Mouse (Mus musculus) C2C12 (cell line): Measurements from ENCODE around the gene Topaz1. TPM values are rescaled to one million over a fixed set of nuclear protein-coding genes. Genes with fewer than 3 reads are reported as not detected.

Source experiments
- H3K27me3 ChIP-seq: one replicate; pipeline ENCODE4 v1.6.1; 2011; ENCODE audit not compliant: control insufficient read depth, insufficient read depth, insufficient read length
- H3K36me3 ChIP-seq: one replicate; pipeline ENCODE4 v1.6.1; 2011; ENCODE audit not compliant: control insufficient read depth, insufficient read depth
- H3K4me3 ChIP-seq: one replicate; pipeline ENCODE4 v1.5.1; 2011; ENCODE audit warnings: mild to moderate bottlenecking, control low read depth; ENCODE audit not compliant: poor library complexity, insufficient read depth, severe bottlenecking
- H3K79me2 ChIP-seq: one replicate; pipeline ENCODE4 v1.6.1; 2011; ENCODE audit not compliant: control insufficient read depth, insufficient read depth
- H3K79me3 ChIP-seq: one replicate; pipeline ENCODE4 v1.6.1; 2011; ENCODE audit warnings: low read depth, control low read depth
- H3ac ChIP-seq: one replicate; pipeline ENCODE3; 2011; ENCODE audit warnings: low read depth; ENCODE audit not compliant: control insufficient read depth, insufficient read length
- CEBPB ChIP-seq: IDR thresholded peaks from one replicate; pipeline ENCODE4 v1.6.1; 2011; ENCODE audit warnings: low read depth, mild to moderate bottlenecking, control low read depth, moderate library complexity
- CTCF ChIP-seq: IDR thresholded peaks from one replicate; pipeline ENCODE4 v1.5.1; 2011; ENCODE audit not compliant: control insufficient read depth, insufficient read depth, insufficient read length
- FOSL1 ChIP-seq: IDR thresholded peaks from one replicate; pipeline ENCODE4 v1.8.0; 2011; ENCODE audit warnings: mild to moderate bottlenecking, low read length; ENCODE audit not compliant: poor library complexity, insufficient read depth, severe bottlenecking
- MAX ChIP-seq: IDR thresholded peaks from one replicate; pipeline ENCODE4 v1.6.1; 2011; ENCODE audit warnings: mild to moderate bottlenecking, control low read depth
- MYOD1 ChIP-seq: IDR thresholded peaks from one replicate; pipeline ENCODE4 v1.6.1; 2011; ENCODE audit warnings: low read depth; ENCODE audit not compliant: control insufficient read depth, insufficient read length
- MYOG ChIP-seq: IDR thresholded peaks from one replicate; pipeline ENCODE4 v1.6.1; 2011; ENCODE audit not compliant: control insufficient read depth, insufficient read length; ENCODE audit errors: extremely low read depth
- USF1 ChIP-seq: IDR thresholded peaks from one replicate; pipeline ENCODE4 v1.6.1; 2011; ENCODE audit warnings: low read depth, mild to moderate bottlenecking, control low read depth, moderate library complexity
- polyA plus RNA-seq: library from polyadenylated mRNA; unstranded; fragments of >200 nt; fragmentation: generic; extraction: Trizol; gene quantifications from one replicate; pipeline ENCODE4 v1.2.1, GENCODE M21; 2012; ENCODE audit warnings: missing spikeins

The Topaz1 gene
- polyA plus RNA-seq, 1 experiment = not detected

DNA sequence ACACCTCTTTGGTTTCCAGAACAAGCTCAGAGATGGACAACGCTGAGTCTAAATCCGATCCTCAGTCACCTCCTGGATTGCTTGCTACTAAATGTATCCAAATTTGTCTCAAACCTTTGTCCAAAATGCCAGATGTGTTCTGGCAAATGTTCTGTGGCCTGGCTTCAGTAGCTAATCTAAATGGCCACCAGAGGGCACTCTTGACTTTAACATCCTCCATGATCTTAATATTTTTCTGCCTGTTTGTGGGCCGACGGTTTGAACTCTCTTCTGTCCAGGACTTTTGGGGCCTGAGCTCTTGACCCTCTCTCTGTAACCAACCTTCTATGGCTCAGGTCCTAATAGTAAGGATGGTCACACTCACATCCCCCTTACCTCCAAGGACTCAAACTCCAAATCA is 10.4 kb upstream of the Topaz1 start:
- TF ChIP-seq MYOD1 (no peak), CEBPB (no peak), CTCF (peak; percentile 9), MAX (no peak), USF1 (no peak)
- Histone ChIP-seq H3K4me3 (no peak overlapping the region), H3K79me2 (no peaks in the 10 kb centered on the region), H3K36me3 (no peaks in the 10 kb centered on the region), H3ac (no peak overlapping the region), H3K27me3 (peaks cover 10% of the 10 kb centered on the region), H3K79me3 (no peaks in the 10 kb centered on the region)

DNA sequence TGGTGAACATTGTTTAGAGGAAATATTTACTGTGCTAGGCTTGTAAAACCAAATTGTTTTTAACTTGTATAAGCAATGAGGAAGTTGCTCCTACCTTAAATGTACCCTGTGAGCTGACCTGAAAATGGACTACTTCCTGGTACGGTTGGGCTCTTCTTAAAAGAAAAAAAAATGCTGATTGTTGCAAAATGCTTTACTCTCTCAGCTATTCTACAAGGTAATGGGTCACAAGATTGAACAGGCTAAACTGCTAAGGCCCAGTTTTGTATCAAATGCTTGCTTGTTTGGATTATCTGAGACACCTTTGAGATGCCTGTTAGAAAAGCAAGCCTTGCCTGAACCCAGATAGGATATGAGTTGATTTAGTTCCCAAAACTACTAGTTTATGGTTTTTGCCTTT is 1.3 kb upstream of the Topaz1 start:
- Histone ChIP-seq H3K4me3 (no peak overlapping the region), H3K36me3 (no peaks in the 10 kb centered on the region), H3K27me3 (peaks cover 8% of the 10 kb centered on the region), H3ac (no peak overlapping the region), H3K79me3 (no peaks in the 10 kb centered on the region), H3K79me2 (no peaks in the 10 kb centered on the region)
- TF ChIP-seq MAX (no peak), FOSL1 (no peak), CTCF (no peak), MYOG (no peak), USF1 (no peak), CEBPB (no peak), MYOD1 (no peak)

DNA sequence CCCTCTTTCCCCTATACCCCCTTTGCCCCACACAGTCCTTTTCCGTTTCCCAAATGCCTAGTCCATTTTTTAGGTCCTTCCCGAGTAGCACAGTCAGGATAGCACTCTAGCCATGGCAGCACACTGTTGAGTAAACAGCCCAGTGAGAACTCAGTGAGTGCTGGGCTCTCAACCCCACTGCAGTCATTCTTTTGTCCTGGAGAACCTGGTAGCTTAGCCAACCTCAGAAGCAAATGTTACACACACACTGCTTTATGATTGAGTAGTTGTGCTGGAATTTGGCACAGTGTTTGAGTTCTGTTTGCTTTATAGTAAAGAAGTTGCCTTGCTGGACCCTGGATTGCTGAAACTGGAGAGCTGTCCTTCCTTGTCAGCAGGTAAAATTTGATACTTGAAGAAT is 10.5 kb downstream of the Topaz1 start:
- Histone ChIP-seq H3K79me3 (no peaks in the 10 kb centered on the region), H3ac (no peak overlapping the region), H3K36me3 (no peaks in the 10 kb centered on the region), H3K4me3 (no peak overlapping the region), H3K27me3 (no peaks in the 10 kb centered on the region), H3K79me2 (no peaks in the 10 kb centered on the region)
- no peak for TF ChIP-seq MYOG
- TF ChIP-seq MYOD1 = no peak
- no peak for TF ChIP-seq MAX

DNA sequence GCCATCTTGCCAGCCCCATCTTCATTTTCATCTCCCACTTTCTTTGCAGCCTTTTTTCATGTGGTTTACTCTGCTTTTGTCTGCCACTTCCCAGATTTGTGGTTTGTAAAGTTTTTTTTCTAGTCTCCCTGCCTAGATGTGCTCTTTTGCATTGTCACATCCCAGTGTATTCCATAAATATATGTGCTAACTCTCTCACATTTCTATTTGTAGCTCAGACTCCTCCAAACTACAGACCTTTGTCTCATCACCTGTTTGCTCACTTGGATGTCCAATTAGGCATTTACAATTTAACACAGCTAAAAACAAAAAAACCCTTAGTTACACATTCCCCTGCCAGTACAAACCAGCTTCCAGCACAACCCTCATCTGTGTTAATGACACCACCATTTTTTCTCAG is 13.0 kb downstream of the Topaz1 start:
- Histone ChIP-seq H3K79me2 (no peaks in the 10 kb centered on the region), H3K36me3 (no peaks in the 10 kb centered on the region), H3K27me3 (no peaks in the 10 kb centered on the region), H3K79me3 (no peaks in the 10 kb centered on the region), H3ac (no peak overlapping the region), H3K4me3 (no peak overlapping the region)
- TF ChIP-seq CTCF (no peak), MYOD1 (no peak), CEBPB (no peak), MYOG (no peak), FOSL1 (no peak), USF1 (no peak), MAX (no peak)

DNA sequence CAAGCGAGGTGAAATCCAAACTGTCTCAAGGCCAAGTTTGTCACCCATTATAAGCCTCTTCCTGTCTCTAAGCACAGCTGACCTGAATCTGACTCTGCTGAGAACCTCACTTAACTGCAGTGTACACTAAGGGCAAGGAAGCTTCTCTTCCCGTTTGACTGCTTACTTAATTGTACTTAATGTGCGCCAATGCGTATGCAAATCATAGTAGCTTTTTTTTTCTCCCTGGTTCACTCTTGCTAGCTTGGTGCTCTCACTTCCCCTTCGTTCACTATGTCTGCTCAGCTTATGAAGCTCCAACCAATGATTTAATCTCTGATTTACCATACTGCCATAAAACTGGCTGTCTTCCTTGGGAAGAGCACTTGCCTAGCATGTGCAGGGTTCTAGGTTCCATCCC is 38.1 kb downstream of the Topaz1 start:
- Histone ChIP-seq H3ac (no peak overlapping the region), H3K36me3 (no peaks in the 10 kb centered on the region), H3K79me2 (no peaks in the 10 kb centered on the region), H3K27me3 (peaks cover 5% of the 10 kb centered on the region), H3K79me3 (no peaks in the 10 kb centered on the region), H3K4me3 (no peak overlapping the region)
- no peak for TF ChIP-seq MYOG
- TF ChIP-seq CTCF = no peak
- no peak for TF ChIP-seq MAX
- TF ChIP-seq CEBPB = no peak

DNA sequence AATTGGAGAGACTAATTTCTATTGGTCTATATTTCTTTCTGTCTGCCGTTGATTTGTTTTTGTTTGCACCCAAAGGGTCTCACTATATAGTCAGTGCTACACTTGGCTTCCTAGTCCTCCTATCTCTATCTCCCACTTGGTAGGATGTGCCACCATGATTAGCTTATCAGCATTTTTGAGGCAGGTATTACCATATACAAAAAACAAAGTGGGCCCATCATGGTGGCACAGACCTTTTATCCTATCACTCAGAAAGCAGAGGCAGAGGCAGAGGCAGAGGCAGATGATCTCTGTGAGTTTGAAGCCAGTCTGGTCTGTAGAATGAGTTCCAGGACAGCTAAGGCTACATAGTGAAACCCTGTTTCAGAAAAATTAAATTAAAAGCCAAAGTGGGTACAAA is 39.4 kb downstream of the Topaz1 start:
- H3K79me2 ChIP-seq = no peaks in the 10 kb centered on the region
- H3K4me3 ChIP-seq = no peak overlapping the region
- H3K27me3 ChIP-seq = peaks cover 5% of the 10 kb centered on the region
- TF ChIP-seq FOSL1 (no peak), MYOD1 (no peak), MAX (no peak), MYOG (no peak)
- H3ac ChIP-seq = no peak overlapping the region
- H3K79me3 ChIP-seq = no peaks in the 10 kb centered on the region
- no peaks in the 10 kb centered on the region for H3K36me3 ChIP-seq
